8 mouse cellular contexts compared by ENCODE assay signal in genomic region chr7:27473156-27473834, GRCm38 (mm10). TPM values are rescaled to one million over a fixed set of nuclear protein-coding genes. Genes with fewer than 3 reads are reported as not detected.
DNase-seq lines count a peak whose midpoint lies in the region; ATAC-seq and TF ChIP-seq lines count a peak whose summit lies in the region.

Gene Sertad3 (plus strand): TSS chr7:27473768.

- H3K36me3 ChIP-seq in C2C12 (ENCODE audit: control insufficient read depth, insufficient read depth), result peaks cover 17% of the 10 kb centered on the region
- H3K36me3 ChIP-seq in erythroblast, embryonic 14.5 days (ENCODE audit: control insufficient read depth), result peaks cover 41% of the 10 kb centered on the region
- H3K36me3 ChIP-seq in heart, embryonic 12.5 days, result peaks cover 23% of the 10 kb centered on the region
- peaks cover 5% of the 10 kb centered on the region; the same call in 1 of the 2 replicates for H3K36me3 ChIP-seq in kidney, postnatal 0 days (ENCODE audit: insufficient read depth, low read length)
- peaks cover 13% of the 10 kb centered on the region for H3K36me3 ChIP-seq in liver, embryonic 11.5 days (ENCODE audit: control insufficient read depth, insufficient read depth, low read length)
- H3K36me3 ChIP-seq in stomach, embryonic 14.5 days (ENCODE audit: control insufficient read depth, insufficient read depth, low read length), result peaks cover 14% of the 10 kb centered on the region; the same call in 1 of the 2 replicates

- ATAC-seq in heart, embryonic 12.5 days (ENCODE audit: insufficient number of reproducible peaks, low FRiP score), result peak; percentile 93
- peak; percentile 94 for ATAC-seq in kidney, postnatal 0 days (replicated peaks; ENCODE audit: low FRiP score, low read depth)
- ATAC-seq in liver, embryonic 11.5 days (replicated peaks; ENCODE audit: low FRiP score), result peak; percentile 85
- ATAC-seq in stomach, embryonic 14.5 days (ENCODE audit: insufficient number of reproducible peaks, insufficient read depth, low FRiP score, low read depth), result peak; percentile 90

- peaks cover 58% of the 10 kb centered on the region for H3K4me1 ChIP-seq in erythroblast, embryonic 14.5 days (ENCODE audit: control insufficient read depth)
- H3K4me1 ChIP-seq in heart, embryonic 12.5 days (replicated peaks), result peaks cover 11% of the 10 kb centered on the region
- H3K4me1 ChIP-seq in kidney, postnatal 0 days (replicated peaks; ENCODE audit: insufficient read depth, low read length), result peaks cover 6% of the 10 kb centered on the region
- peaks cover 18% of the 10 kb centered on the region for H3K4me1 ChIP-seq in liver, embryonic 11.5 days (replicated peaks; ENCODE audit: control insufficient read depth, insufficient read depth, low read length)
- 0 out of 2 replicates have a peak, but pooled peaks cover 3% of the 10 kb centered on the region for H3K4me1 ChIP-seq in stomach, embryonic 14.5 days (ENCODE audit: control insufficient read depth, insufficient read depth, low read length)

- no peaks in the 10 kb centered on the region for H3K27me3 ChIP-seq in C2C12 (ENCODE audit: control insufficient read depth, insufficient read depth, insufficient read length)
- H3K27me3 ChIP-seq in erythroblast, embryonic 14.5 days (ENCODE audit: control insufficient read depth), result no peaks in the 10 kb centered on the region
- no peaks in the 10 kb centered on the region for H3K27me3 ChIP-seq in heart, embryonic 12.5 days (replicated peaks)
- no peaks in the 10 kb centered on the region for H3K27me3 ChIP-seq in kidney, postnatal 0 days (ENCODE audit: insufficient read depth, low read length)
- no peaks in the 10 kb centered on the region for H3K27me3 ChIP-seq in liver, embryonic 11.5 days (replicated peaks; ENCODE audit: control insufficient read depth, insufficient read depth, low read length)
- no peaks in the 10 kb centered on the region for H3K27me3 ChIP-seq in stomach, embryonic 14.5 days (ENCODE audit: control insufficient read depth, insufficient read depth, low read length)

- DNase-seq in brain, embryonic 14.5 days (ENCODE audit: low read depth), result peak; percentile 99
- peak; percentile 99 for DNase-seq in kidney, postnatal 0 days (ENCODE audit: low spot score)
- DNase-seq in liver, embryonic 11.5 days (ENCODE audit: low spot score), result peak; percentile 99
- peak; percentile 99 for DNase-seq in naive thymus-derived CD4-positive, alpha-beta T cell, adult 2 months (ENCODE audit: low read depth)

- H3K79me3 ChIP-seq in C2C12 (ENCODE audit: low read depth), result peaks cover 13% of the 10 kb centered on the region

- peak within 1 kb of the TSS; percentile 82 for H3ac ChIP-seq in C2C12 (ENCODE audit: control insufficient read depth, insufficient read length, low read depth)

- peak within 1 kb of the TSS; percentile 68 for H3K4me2 ChIP-seq in heart, embryonic 12.5 days
- peak within 1 kb of the TSS; percentile 63 for H3K4me2 ChIP-seq in kidney, postnatal 0 days (ENCODE audit: low read length)
- H3K4me2 ChIP-seq in liver, embryonic 11.5 days, result peak within 1 kb of the TSS; percentile 76
- peak within 1 kb of the TSS; percentile 53 for H3K4me2 ChIP-seq in stomach, embryonic 14.5 days (replicated peaks; ENCODE audit: low read depth, low read length)

- H3K9ac ChIP-seq in heart, embryonic 12.5 days, result peak within 1 kb of the TSS; percentile 84
- H3K9ac ChIP-seq in kidney, postnatal 0 days (ENCODE audit: low read depth, low read length), result peak within 1 kb of the TSS; percentile 66
- H3K9ac ChIP-seq in liver, embryonic 11.5 days (ENCODE audit: low read depth, low read length), result peak within 1 kb of the TSS; percentile 80
- H3K9ac ChIP-seq in stomach, embryonic 14.5 days (replicated peaks; ENCODE audit: low read depth, low read length), result peak within 1 kb of the TSS; percentile 41

- no peak for TF ChIP-seq CTCF in C2C12 (IDR thresholded peaks at IDR 0.05; ENCODE audit: control insufficient read depth, insufficient read depth, insufficient read length)
- no peak for TF ChIP-seq CTCF in brain, embryonic 14.5 days (IDR thresholded peaks at IDR 0.05; ENCODE audit: borderline replicate concordance, extremely low read depth, insufficient read depth, insufficient read length)
- peak; percentile 18; the same call in 1 of the 2 replicates for TF ChIP-seq CTCF in kidney, postnatal 0 days (IDR thresholded peaks at IDR 0.05; ENCODE audit: low read depth)

- peaks cover 24% of the 10 kb centered on the region for H3K79me2 ChIP-seq in C2C12 (ENCODE audit: control insufficient read depth, insufficient read depth)

- peak within 1 kb of the TSS; percentile 52 for H3K4me3 ChIP-seq in C2C12 (ENCODE audit: insufficient read depth, poor library complexity, severe bottlenecking)
- H3K4me3 ChIP-seq in erythroblast, embryonic 14.5 days (replicated peaks), result peak within 1 kb of the TSS; percentile 79
- H3K4me3 ChIP-seq in heart, embryonic 12.5 days, result peak within 1 kb of the TSS; percentile 82
- peak within 1 kb of the TSS; percentile 73 for H3K4me3 ChIP-seq in kidney, postnatal 0 days (replicated peaks; ENCODE audit: low read depth, low read length)
- peak within 1 kb of the TSS; percentile 65 for H3K4me3 ChIP-seq in liver, embryonic 11.5 days (ENCODE audit: low read depth, low read length)
- H3K4me3 ChIP-seq in stomach, embryonic 14.5 days (ENCODE audit: low read depth, low read length), result peak within 1 kb of the TSS; percentile 82

- peak; percentile 24; the same call in 1 of the 2 replicates for TF ChIP-seq POLR2A in brain, embryonic 14.5 days (IDR thresholded peaks at IDR 0.05; ENCODE audit: borderline replicate concordance, extremely low read depth, insufficient read depth, insufficient read length, poor library complexity, severe bottlenecking)

- H3K27ac ChIP-seq in heart, embryonic 12.5 days (ENCODE audit: poor library complexity, severe bottlenecking), result peak within 1 kb of the TSS; percentile 91
- H3K27ac ChIP-seq in kidney, postnatal 0 days, result peak within 1 kb of the TSS; percentile 94
- H3K27ac ChIP-seq in liver, embryonic 11.5 days (ENCODE audit: low read depth, low read length), result peak within 1 kb of the TSS; percentile 90
- peak within 1 kb of the TSS; percentile 95 for H3K27ac ChIP-seq in stomach, embryonic 14.5 days (ENCODE audit: low read length)

- 0% methylated on average over 36 of the region's 36 CpGs for WGBS in heart, embryonic 12.5 days
- under 1% methylated on average over 36 of the region's 36 CpGs for WGBS in kidney, postnatal 0 days
- WGBS in liver, embryonic 11.5 days, result under 1% methylated on average over 36 of the region's 36 CpGs
- under 1% methylated on average over 36 of the region's 36 CpGs for WGBS in stomach, embryonic 14.5 days

- no peaks in the 10 kb centered on the region for H3K9me3 ChIP-seq in erythroblast, embryonic 14.5 days (ENCODE audit: control insufficient read depth, low read length)
- no peaks in the 10 kb centered on the region for H3K9me3 ChIP-seq in heart, embryonic 12.5 days (replicated peaks)
- no peaks in the 10 kb centered on the region for H3K9me3 ChIP-seq in kidney, postnatal 0 days (replicated peaks; ENCODE audit: low read length)
- no peaks in the 10 kb centered on the region for H3K9me3 ChIP-seq in liver, embryonic 11.5 days (ENCODE audit: control insufficient read depth, low read length)
- no peaks in the 10 kb centered on the region for H3K9me3 ChIP-seq in stomach, embryonic 14.5 days (ENCODE audit: control insufficient read depth, low read depth, low read length)

TF ChIP-seq in C2C12, 6 proteins besides CTCF, POLR2A, EP300 and RAD21:
- TF ChIP-seq CEBPB (IDR thresholded peaks at IDR 0.05; ENCODE audit: low read depth), result no peak
- TF ChIP-seq MAX (IDR thresholded peaks at IDR 0.05), result peak; percentile 14

RNA-seq across cellular contexts. Expression of gene Sertad3, which starts in this region (rescaled TPM):
- polyA plus RNA-seq in C2C12 (2012; fragmentation: generic; extraction: Trizol), result 12.5 TPM
- 7.8 and 12.6 TPM in 2 replicates for polyA plus RNA-seq in brain, embryonic 14.5 days (2012; rRNA removed)
- polyA plus RNA-seq in erythroblast, embryonic 14.5 days (2012), result 9.6 and 9.9 TPM in 2 replicates
- 22.8 and 23.3 TPM in 2 replicates for polyA plus RNA-seq in heart, embryonic 12.5 days (2016; fragmentation: Nextera tagmentation; extraction: Ambion mirVana)
- polyA plus RNA-seq in kidney, postnatal 0 days (2015; fragmentation: Nextera tagmentation; extraction: Ambion mirVana), result 24.0 and 25.3 TPM in 2 replicates
- polyA plus RNA-seq in liver, embryonic 11.5 days (2014; fragmentation: Nextera tagmentation; extraction: Ambion mirVana), result 20.6 and 21.5 TPM in 2 replicates
- polyA plus RNA-seq in stomach, embryonic 14.5 days (2014; fragmentation: Nextera tagmentation; extraction: Ambion mirVana), result 29.5 and 32.9 TPM in 2 replicates

Comparison
In these comparisons a context has a peak if more than half of its experiments do, and no peak if none do; other contexts are left out.
1. Peak in every context shown above with its lines: DNase-seq, ATAC-seq, H3K4me3 ChIP-seq and H3K27ac ChIP-seq.